Mouse (Mus musculus) ovary, adult 18-20 months (tissue): ENCODE measurements around the gene Pcf11.
A peak's percentile ranks its signal among the peaks of the same experiment; 100 is the strongest.

ENCODE experiments used
- DNase-seq: peaks from one replicate; pipeline ENCODE4 v3.0.0; 2022; ENCODE audit warnings: low spot score, mixed read lengths

The Pcf11 gene

DNA sequence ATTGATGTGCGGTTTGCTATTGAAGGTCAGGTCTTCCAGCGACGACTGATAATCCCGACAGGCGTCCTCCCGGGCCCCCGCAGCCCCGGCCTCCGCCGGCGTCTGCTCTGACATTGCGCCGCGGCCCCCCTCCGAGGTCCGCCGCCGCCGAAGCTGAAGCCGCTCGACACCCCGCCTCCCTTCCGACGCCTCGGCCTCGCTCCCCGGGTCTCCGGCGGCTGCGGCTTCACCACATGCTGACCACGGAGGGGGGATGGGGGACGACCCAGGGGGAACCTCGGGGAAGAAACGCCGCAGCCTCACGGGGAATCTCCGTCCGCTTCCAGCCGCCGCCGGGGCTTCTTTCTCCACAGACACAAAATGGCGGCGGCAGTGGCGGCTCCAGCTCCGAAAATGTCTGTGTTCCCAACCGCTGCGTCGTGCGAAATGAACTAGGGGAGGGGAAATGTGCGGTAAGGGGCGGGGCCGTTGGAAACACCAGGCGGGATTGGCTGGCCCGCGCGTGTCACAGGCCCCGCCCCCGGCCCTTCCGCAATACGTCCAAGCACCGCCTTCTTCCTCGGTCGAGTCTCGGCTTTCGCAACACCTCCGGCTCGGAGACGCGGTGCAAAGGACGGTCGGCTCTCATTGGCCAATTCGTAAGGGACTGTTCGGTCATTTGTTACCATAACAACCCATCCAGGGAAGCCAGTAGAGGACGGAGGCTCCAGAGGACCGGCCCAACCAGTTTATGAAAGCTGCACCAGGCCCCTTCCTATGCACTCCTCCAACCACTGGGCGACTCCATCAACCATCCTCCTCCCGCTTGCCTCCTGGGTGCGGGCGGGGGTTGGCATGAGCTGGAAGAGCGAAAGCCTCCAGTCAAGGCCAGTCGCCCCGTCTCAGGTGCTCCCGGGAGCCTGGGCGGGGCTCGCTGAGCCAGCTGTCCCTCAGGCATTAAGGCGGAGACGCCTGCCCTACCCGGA, at the start of gene Pcf11:
Pcf11 (minus strand) TSS at position 428 of the 965 bp plus-strand sequence.
- peak; percentile 97 for DNase-seq

DNA sequence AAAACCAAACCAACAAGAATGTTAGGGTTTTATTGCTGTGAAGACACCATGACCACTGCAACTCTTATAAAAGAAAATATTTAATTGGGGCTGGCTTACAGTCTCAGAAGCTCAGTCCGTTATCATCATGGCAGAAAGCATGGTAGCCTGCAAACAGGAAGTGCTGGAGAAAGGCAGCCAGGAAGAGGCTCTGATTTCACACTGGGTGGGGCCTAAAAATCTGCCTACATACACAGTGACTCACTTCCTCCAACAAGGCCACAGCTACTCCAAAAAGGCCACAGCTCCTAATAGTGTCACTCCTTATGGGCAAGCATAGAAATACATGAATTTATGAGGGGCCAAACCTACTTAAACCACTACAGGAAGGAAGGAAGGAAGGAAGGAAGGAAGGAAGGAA, 45.3 kb upstream of the Pcf11 start:
- DNase-seq = no peak

DNA sequence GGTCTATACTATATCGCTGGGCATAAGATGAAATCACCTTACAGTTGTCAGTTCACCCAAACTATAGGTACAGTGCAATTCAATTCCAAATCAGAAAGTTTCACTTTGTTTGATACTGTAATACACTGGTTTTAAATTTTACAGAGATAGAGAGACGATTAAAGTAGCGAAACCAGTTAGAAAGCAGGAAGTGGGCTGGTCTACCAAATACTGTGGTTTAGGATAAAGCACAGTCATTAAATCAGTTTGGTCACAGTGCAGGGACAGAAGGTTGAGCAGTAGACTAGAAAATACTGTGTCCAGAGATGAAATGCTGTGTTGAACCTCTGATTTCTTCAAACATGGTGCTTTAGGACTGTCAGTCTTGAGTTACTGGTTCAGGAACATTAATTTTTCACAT, 41.9 kb upstream of the Pcf11 start:
- no peak for DNase-seq

GRCm38 (mm10) chr7:92709573-92709972, 39.8 kb upstream of the Pcf11 start:
- DNase-seq = no peak

DNA sequence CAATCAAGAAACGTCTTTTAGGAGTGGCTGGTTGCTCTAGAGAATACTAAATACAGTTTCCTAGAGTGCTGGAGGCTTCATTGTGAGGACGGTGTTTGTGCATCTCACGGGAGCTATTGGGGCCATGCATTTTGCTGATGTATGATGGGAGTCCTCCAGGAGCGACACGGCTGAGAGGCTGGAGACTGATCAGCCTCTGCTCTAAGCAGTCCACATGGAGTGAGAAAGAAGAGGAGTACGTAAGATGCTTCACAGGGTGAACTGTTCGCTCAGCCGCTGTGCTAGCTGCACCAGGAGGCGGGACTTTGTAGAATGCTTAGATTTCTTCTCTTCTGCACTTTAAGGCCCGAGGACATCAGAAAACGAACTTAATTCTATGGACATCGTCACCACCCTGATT, 37.0 kb upstream of the Pcf11 start:
- DNase-seq = no peak

- DNase-seq = no peak
Observed at GRCm38 (mm10) chr7:92705534-92705933, 35.8 kb upstream of the Pcf11 start.

DNA sequence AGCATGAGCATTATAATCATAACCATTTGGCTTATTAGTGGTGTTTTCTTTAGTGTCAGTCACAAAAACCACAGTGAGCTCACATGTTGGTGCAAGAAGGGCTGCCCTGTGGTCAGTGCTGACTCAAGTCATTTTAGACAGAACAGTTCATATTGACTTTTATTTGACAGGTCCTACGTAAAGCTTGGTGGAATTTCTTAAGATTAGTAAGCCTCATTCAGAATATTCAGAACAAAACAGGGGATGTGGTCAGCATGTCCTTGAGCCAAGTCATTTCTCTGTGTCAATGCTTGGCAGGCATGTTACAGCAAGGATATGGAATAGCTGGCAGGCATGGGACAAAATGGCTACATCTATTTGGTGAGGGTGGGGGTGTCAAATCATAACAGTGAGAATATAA, 33.9 kb upstream of the Pcf11 start:
- DNase-seq = no peak

- no peak for DNase-seq
Observed at GRCm38 (mm10) chr7:92698770-92699169, 29.0 kb upstream of the Pcf11 start.

- DNase-seq = no peak
Observed at GRCm38 (mm10) chr7:92696395-92696794, 26.7 kb upstream of the Pcf11 start.

GRCm38 (mm10) chr7:92689101-92689500, 19.4 kb upstream of the Pcf11 start:
- no peak for DNase-seq

DNA sequence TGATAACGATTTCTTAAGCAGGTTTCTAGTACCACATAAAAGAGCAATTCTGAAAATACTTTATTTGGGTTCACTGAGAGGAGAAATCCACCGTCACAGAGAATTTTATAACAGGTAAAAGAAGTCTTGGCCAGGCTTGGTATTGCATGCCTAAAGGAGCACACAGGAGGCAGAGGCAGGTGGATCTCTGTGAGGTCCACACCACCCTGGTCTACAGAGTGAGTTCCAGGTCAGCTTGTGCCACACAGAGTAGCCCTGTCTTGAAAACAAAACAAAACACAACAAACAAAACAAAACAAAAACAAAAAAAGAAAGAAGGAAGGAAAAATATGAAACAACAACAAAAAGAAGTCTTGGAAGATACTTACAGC, 18.6 kb upstream of the Pcf11 start:
- no peak for DNase-seq

DNA sequence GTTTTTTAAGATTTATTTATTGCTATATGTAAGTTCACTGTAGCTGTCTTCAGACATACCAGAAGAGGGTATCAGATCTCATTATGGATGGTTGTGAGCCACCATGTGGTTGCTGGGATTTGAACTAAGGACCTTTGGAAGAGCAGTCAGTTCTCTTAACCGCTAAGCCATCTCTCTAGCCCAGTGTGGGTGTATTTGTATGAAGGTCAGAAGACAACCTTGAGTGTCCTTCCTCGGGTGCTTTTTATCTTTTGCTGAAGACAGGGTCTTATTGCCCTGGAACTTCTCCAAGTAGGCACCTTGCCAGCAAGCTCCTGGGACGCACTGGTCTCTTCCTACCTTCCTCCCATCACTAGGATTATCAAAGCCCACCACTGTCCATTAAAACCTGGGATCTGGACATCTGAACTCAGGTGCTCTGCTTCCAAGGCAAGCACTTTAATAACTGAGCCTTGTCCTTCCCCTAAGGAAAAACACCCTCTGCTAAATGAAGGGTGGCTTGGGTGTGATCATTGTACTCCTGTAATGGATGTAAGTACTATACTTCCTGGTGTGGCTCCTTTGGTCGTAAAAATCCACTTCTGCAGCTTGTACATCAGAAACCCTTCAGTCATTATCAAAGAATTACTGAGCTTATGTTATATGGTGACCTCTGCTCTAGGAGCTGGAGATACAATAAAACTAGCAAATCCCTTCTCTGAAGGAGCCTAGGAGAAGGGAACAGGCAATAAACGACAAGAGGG, 18.0 kb upstream of the Pcf11 start:
- DNase-seq = no peak

DNA sequence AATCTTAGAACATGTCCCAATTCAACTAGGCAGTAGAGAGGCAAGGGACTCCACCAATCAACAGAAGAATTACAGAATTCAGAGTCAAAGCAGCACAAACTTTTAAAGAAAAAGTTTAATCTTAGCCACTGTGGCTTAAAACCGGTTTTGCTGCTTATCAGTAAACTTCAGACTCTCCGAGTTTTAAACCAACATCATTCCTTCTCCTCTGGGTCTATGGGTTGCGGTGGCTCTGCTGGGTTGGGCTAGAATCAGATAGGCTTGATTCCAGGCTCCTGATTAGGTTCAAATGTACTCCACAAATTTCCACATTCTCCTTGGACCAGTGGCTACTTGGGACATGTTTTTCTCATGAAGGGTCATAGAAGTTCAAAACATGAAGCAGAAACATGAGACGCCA, 7.6 kb upstream of the Pcf11 start:
- no peak for DNase-seq

DNA sequence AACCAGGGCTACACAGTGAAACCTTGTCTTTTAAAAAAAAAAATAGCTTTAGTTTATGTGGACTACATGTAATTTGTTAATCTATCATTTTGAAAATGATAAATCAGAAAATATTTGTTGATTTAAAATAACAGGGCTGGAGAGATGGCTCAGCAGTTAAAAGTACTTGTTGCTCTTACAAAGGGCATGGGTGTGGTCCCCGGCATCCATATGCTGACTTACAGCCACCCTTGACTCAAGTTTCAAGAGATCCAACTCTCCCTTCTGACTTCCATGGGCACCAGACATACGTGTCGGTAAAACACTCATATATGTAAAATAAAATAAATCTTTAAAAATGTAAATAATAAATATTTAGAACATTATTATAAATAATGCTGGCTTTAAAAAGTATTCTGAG, 5.4 kb upstream of the Pcf11 start:
- no peak for DNase-seq

GRCm38 (mm10) chr7:92668791-92669506, 785 bp downstream of the Pcf11 start:
- DNase-seq = peak; percentile 14

GRCm38 (mm10) chr7:92666274-92666820, 3.4 kb downstream of the Pcf11 start:
- no peak for DNase-seq

GRCm38 (mm10) chr7:92658050-92658449, 11.7 kb downstream of the Pcf11 start:
- no peak for DNase-seq

DNA sequence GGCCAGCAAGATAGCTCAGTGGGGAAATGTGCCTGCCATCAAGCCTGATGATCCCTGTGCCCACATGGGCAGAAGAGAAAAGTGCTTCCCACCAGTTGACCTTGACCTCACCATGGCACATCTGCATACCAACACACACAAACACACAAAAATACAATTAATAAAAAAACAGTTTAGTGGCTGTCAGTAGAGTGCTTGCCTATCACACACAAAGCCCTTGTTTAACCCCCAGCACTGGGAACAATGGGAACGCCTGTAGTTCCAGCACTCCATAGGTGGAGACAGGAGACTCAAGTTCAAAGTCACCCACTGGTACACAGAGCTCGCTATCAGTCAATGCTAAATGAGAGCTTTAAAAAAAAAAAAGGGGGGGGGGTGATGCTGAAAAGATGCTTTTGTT, 13.3 kb downstream of the Pcf11 start:
- DNase-seq = no peak

- DNase-seq = no peak
Observed at GRCm38 (mm10) chr7:92653329-92653728, 16.4 kb downstream of the Pcf11 start.

DNA sequence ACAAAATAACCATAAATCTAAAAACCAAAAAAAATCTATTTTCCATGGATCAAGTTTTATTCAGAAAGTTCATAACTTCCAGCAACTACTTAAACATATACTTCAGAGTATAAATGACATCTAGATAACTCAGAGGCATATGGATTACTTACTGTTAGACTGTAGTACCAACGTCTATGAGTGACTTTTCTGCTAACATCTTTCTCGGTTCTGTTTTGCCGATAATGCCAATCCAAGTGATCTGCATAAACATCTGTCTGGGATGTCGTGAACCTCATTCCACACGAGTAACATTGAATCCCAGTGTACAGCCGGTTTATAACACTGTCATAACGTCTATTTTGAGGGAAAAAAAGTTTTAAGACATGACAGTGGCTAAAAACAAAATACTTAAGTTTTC, 21.9 kb downstream of the Pcf11 start:
- DNase-seq = no peak

- no peak for DNase-seq
Observed at GRCm38 (mm10) chr7:92642358-92642757, 27.4 kb downstream of the Pcf11 start.

DNA sequence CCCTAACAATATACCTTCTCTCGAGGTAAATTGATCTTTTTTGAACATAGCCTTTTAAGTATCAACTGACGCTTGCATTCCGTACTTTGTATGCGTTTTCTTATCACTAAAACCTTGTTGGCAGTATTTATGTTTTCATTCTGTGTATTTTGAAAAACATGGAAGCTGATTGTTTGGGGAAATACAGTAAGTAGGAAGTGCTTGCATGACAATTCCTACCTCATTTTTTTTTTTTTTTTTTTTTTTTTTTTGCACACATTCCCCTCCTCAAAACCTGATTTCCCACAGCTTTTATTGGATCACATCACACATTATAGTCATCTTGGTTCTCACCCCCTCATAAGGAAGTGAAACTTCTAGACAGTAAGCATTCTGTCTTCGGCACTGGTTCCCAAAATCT, 31.7 kb downstream of the Pcf11 start:
- no peak for DNase-seq
